Mouse (Mus musculus) midbrain, postnatal 0 days (tissue): ENCODE data around the gene Lpar6. TPM values are rescaled to one million over a fixed set of nuclear protein-coding genes. Genes with fewer than 3 reads are reported as not detected.
A peak's percentile ranks its signal among the peaks of the same experiment; 100 is the strongest.

Experiments
- ATAC-seq: fragments of 200-750 bp; cut with Nextera tagmentation; 2 replicates; pipeline ENCODE4 v1.8.0; 2017; ENCODE audit warnings: moderate number of reproducible peaks, mild to moderate bottlenecking, moderate TSS enrichment, moderate library complexity; ENCODE audit not compliant: low FRiP score
- DNase-seq: peaks from one replicate; pipeline ENCODE4 v3.0.0-alpha.2; 2015; ENCODE audit warnings: low spot score
- H3K27ac ChIP-seq: fragments of 300-500 bp; sonication (generic); 2 replicates; pipeline ENCODE4 v1.5.1; 2014; ENCODE audit warnings: low read depth, mild to moderate bottlenecking, low read length, mixed read lengths
- H3K27me3 ChIP-seq: fragments of 300-500 bp; sonication (generic); 2 replicates; pipeline ENCODE4 v1.6.1; 2014; ENCODE audit warnings: low read length, control low read depth, mixed read lengths; ENCODE audit not compliant: insufficient read depth
- H3K36me3 ChIP-seq: fragments of 300-500 bp; sonication (generic); 2 replicates; pipeline ENCODE4 v1.6.1; 2014; ENCODE audit warnings: low read length, control low read depth, mixed read lengths; ENCODE audit not compliant: insufficient read depth
- H3K4me1 ChIP-seq: fragments of 300-500 bp; sonication (generic); 2 replicates; pipeline ENCODE4 v1.6.1; 2014; ENCODE audit warnings: mild to moderate bottlenecking, control low read depth, antibody characterized with exemption, low read length, mixed read lengths; ENCODE audit not compliant: insufficient read depth
- H3K4me2 ChIP-seq: fragments of 300-500 bp; sonication (generic); 2 replicates; pipeline ENCODE4 v1.6.1; 2014; ENCODE audit warnings: low read depth, mild to moderate bottlenecking, low read length, mixed read lengths; ENCODE audit not compliant: poor library complexity, severe bottlenecking
- H3K4me3 ChIP-seq: fragments of 300-500 bp; sonication (generic); 2 replicates; pipeline ENCODE4 v1.5.1; 2014; ENCODE audit warnings: low read depth, mild to moderate bottlenecking, low read length, moderate library complexity
- H3K9ac ChIP-seq: fragments of 300-500 bp; sonication (generic); replicated peaks from 2 replicates; pipeline ENCODE4 v1.6.1; 2014; ENCODE audit warnings: mild to moderate bottlenecking, low read length, moderate library complexity, mixed read lengths; ENCODE audit not compliant: poor library complexity, severe bottlenecking
- H3K9me3 ChIP-seq: fragments of 300-500 bp; sonication (generic); 2 replicates; pipeline ENCODE4 v1.6.1; 2016; ENCODE audit warnings: low read length, control low read depth
- CTCF ChIP-seq: IDR thresholded peaks from 2 replicates; pipeline ENCODE4 v1.5.1; 2016; ENCODE audit warnings: antibody characterized with exemption, mild to moderate bottlenecking
- WGBS: fragments of 180-500 bp; shearing (Covaris S2); extraction: QIAGEN DNeasy Blood & Tissue Kit; methylation state at CpG from one replicate; pipeline ENCODE4 v1.1.7; 2014; 5-methylcytosine and 5-hydroxymethylcytosine counted together
- polyA plus RNA-seq: library from polyadenylated mRNA; unstranded; fragments of >200 nt; fragmentation: Nextera tagmentation; extraction: Ambion mirVana; gene quantifications from 2 replicates; pipeline ENCODE4 v1.2.1, GENCODE M21; 2015
- total RNA-seq: library from RNA; depleted of rRNA; stranded (reverse); fragments of >200 nt; gene quantifications from 2 replicates; pipeline ENCODE4 v1.2.3, GENCODE M21; 2014

Gene Lpar6
- total and polyA plus RNA-seq, 2 experiments from 2014 or later, result 1.8 to 2.2 TPM

- 0 out of 2 replicates have a peak overlapping the region, but pooled peaks have one; percentile 18 for H3K27ac ChIP-seq
- no peak overlapping the region for H3K9ac ChIP-seq
- ATAC-seq (no peak), DNase-seq (no peak)
- no peak for TF ChIP-seq CTCF
- H3K9me3 ChIP-seq, result no peaks in the 10 kb centered on the region
- H3K27me3 ChIP-seq, result no peaks in the 10 kb centered on the region
- H3K4me2 ChIP-seq, result no peak overlapping the region
- 32% methylated on average over 2 of the region's 2 CpGs for WGBS
- H3K36me3 ChIP-seq, result no peaks in the 10 kb centered on the region
- H3K4me1 ChIP-seq, result peaks cover 3% of the 10 kb centered on the region; the same call in 1 of the 2 replicates
- no peak overlapping the region for H3K4me3 ChIP-seq
Measured at GRCm38 (mm10) chr14:73234468-73235031, 3.1 kb upstream of the Lpar6 start.

DNA sequence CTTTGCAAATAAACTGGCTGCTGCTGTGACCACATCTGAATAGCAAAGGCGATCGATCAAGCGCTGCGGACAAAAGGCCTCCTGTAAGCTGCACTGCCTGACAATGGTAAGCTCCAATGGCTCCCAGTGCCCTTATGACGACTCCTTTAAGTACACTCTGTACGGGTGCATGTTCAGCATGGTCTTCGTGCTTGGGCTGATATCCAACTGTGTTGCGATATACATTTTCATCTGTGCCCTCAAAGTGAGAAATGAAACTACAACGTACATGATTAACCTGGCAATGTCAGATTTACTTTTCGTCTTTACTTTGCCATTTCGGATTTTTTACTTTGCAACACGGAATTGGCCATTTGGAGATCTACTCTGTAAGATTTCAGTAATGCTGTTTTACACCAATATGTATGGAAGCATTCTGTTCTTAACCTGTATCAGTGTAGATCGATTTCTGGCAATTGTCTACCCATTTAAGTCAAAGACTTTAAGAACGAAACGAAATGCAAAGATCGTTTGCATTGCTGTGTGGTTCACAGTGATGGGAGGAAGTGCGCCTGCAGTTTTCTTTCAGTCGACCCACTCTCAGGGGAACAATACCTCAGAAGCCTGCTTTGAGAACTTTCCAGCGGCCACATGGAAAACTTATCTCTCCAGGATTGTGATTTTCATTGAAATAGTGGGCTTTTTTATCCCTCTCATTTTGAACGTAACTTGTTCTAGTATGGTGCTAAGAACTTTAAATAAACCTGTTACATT lies 979 bp downstream of the Lpar6 start:
- ATAC-seq, result peak; percentile 68; the same call in 1 of the 2 replicates
- TF ChIP-seq CTCF, result no peak
- peak overlapping the region; percentile 38 for H3K4me3 ChIP-seq
- H3K4me2 ChIP-seq, result peak overlapping the region; percentile 56
- peak overlapping the region; percentile 51 for H3K9ac ChIP-seq
- 8% methylated on average over 20 of the region's 20 CpGs for WGBS
- peak overlapping the region; percentile 67 for H3K27ac ChIP-seq
- no peaks in the 10 kb centered on the region for H3K27me3 ChIP-seq
- no peaks in the 10 kb centered on the region for H3K36me3 ChIP-seq
- peaks cover 3% of the 10 kb centered on the region; the same call in 1 of the 2 replicates for H3K4me1 ChIP-seq
- DNase-seq, result peak; percentile 67
- no peaks in the 10 kb centered on the region for H3K9me3 ChIP-seq

GRCm38 (mm10) chr14:73239291-73239690 lies 1.6 kb downstream of the Lpar6 start:
- ATAC-seq (no peak), DNase-seq (peak; percentile 23)
- TF ChIP-seq CTCF, result no peak
- Histone ChIP-seq H3K27me3 (no peaks in the 10 kb centered on the region), H3K4me3 (peak overlapping the region; percentile 38), H3K27ac (no peak overlapping the region), H3K9me3 (no peaks in the 10 kb centered on the region), H3K4me1 (peaks cover 3% of the 10 kb centered on the region; the same call in 1 of the 2 replicates), H3K9ac (no peak overlapping the region), H3K36me3 (no peaks in the 10 kb centered on the region), H3K4me2 (peak overlapping the region; percentile 56)
- 10% methylated on average over 6 of the region's 6 CpGs for WGBS

GRCm38 (mm10) chr14:73239857-73240256 lies 2.2 kb downstream of the Lpar6 start:
- Histone ChIP-seq H3K36me3 (no peaks in the 10 kb centered on the region), H3K27ac (no peak overlapping the region), H3K9me3 (no peaks in the 10 kb centered on the region), H3K27me3 (no peaks in the 10 kb centered on the region), H3K4me3 (no peak overlapping the region; the same call in 1 of the 2 replicates), H3K9ac (no peak overlapping the region), H3K4me1 (peaks cover 3% of the 10 kb centered on the region; the same call in 1 of the 2 replicates), H3K4me2 (no peak overlapping the region)
- TF ChIP-seq CTCF, result no peak
- no peak for ATAC-seq
- DNase-seq, result no peak
- WGBS, result 51% methylated on average over 3 of the region's 3 CpGs

GRCm38 (mm10) chr14:73244061-73244597 lies 6.4 kb downstream of the Lpar6 start:
- Histone ChIP-seq H3K36me3 (no peaks in the 10 kb centered on the region), H3K27ac (no peak overlapping the region), H3K4me3 (no peak overlapping the region), H3K9ac (no peak overlapping the region), H3K4me1 (no peaks in the 10 kb centered on the region), H3K4me2 (no peak overlapping the region), H3K9me3 (no peaks in the 10 kb centered on the region), H3K27me3 (no peaks in the 10 kb centered on the region)
- ATAC-seq (no peak), DNase-seq (no peak)
- 93% methylated on average over 2 of the region's 2 CpGs for WGBS
- no peak for TF ChIP-seq CTCF

- Histone ChIP-seq H3K4me1 (no peaks in the 10 kb centered on the region), H3K9me3 (no peaks in the 10 kb centered on the region), H3K4me2 (no peak overlapping the region), H3K9ac (no peak overlapping the region), H3K36me3 (no peaks in the 10 kb centered on the region), H3K4me3 (no peak overlapping the region), H3K27ac (no peak overlapping the region), H3K27me3 (no peaks in the 10 kb centered on the region)
- DNase-seq, result no peak
- WGBS, result 99% methylated on average over 2 of the region's 2 CpGs
- no peak for ATAC-seq
- no peak for TF ChIP-seq CTCF
Measured at GRCm38 (mm10) chr14:73250056-73250455, 12.4 kb downstream of the Lpar6 start.
